Mouse (Mus musculus): ENCODE measurements around the gene Hist1h3d. TPM values are rescaled to one million over a fixed set of nuclear protein-coding genes. Genes with fewer than 3 reads are reported as not detected.

Hist1h3d gene
- total and polyA plus RNA-seq, 3 experiments, result 0.94 to 182 (median 13.5) TPM

DNA sequence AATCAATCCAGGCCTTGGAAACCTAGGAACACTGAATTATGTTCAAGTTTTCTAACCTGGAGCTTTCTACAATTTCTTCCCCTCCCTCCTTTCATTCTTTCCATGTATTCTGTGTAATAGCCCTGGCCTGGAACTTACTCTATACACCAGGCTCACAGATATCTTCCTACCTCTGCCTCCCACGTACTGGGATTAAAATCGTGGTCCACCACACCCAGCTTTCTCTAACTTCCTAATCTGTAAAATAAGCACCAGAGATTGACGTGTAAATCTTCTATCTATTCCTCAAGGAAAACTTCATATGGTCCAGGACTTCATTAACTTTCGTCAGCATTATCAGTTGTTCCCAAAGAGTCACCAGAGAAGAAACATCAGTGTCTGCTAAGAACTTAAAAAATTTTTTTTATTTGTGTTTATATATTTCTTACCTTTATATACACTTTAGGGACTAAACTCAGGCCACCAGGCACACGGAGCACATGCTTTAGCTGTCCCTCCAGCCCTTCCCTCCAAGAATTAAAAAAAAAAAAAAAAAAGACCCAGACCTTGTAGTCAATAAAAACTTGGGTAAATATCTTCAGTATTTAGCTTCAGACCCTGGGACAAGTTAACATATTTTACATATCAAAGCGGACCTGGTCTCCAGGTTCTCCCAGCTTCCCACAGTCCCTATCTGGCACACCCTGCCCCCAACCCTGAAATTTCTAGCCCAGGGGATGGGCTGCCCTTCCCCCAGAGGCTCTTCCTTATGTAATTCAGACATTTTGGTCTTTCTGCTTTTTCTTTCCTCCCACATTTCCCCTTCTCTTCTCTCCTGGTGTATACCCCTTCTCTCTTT lies 6.9 kb downstream of the Hist1h3d start:
- peak overlapping the region; percentile 35 to 65 (median 39) for H3K4me3 ChIP-seq (replicated peaks in 1 of 3; ENCODE audit: low read depth in 2 of 3, low read length in 2 of 3, poor library complexity in 1 of 3)
- H3K9ac ChIP-seq (ENCODE audit: insufficient read depth, low read depth), result peak overlapping the region; percentile 43
- in situ Hi-C loops (cut with MboI; ENCODE audit: low pct_ligation_motif_present, low pct_unique_long_range_greater_than_20kb, low sequenced_read_pairs) (no loop called here), dilution Hi-C loops (cut with MboI; ENCODE audit: extremely low pct_ligation_motif_present, extremely low pct_unique_long_range_greater_than_20kb, low sequenced_read_pairs) (no loop called here)
- no peaks in the 10 kb centered on the region for H3K27me3 ChIP-seq (replicated peaks)
- no peaks in the 10 kb centered on the region for H3K36me3 ChIP-seq (replicated peaks in 1 of 2; ENCODE audit: control insufficient read depth in 1 of 2, insufficient read depth in 1 of 2, low read length in 1 of 2)
- peak overlapping the region; percentile 78 for H3K4me2 ChIP-seq (ENCODE audit: insufficient read depth, low read depth, poor library complexity, severe bottlenecking)
- peak overlapping the region; percentile 92 for H3K27ac ChIP-seq (ENCODE audit: insufficient read depth, low read depth)
- 0 out of 2 replicates have a peak, but pooled peaks have one; percentile 5 for TF ChIP-seq JUND (conservative IDR thresholded peaks at IDR 0.05; ENCODE audit: low read depth, low read length)
- TF ChIP-seq RCOR1 (conservative IDR thresholded peaks at IDR 0.05; ENCODE audit: low read depth, low read length), result peak; percentile 40; the same call in 1 of the 2 replicates
- peak; percentile 38; the same call in 1 of the 2 replicates for TF ChIP-seq MXI1 (IDR thresholded peaks at IDR 0.05; ENCODE audit: low read depth, low read length)
- peak; percentile 77 for TF ChIP-seq MYC (IDR thresholded peaks at IDR 0.05; ENCODE audit: low read depth, low read length)
- peak; percentile 21; the same call in 1 of the 2 replicates for TF ChIP-seq JUN (IDR thresholded peaks at IDR 0.05; ENCODE audit: insufficient read depth, low read depth, low read length)
- peak; percentile 34; the same call in 1 of the 2 replicates for TF ChIP-seq CHD1 (IDR thresholded peaks at IDR 0.05; ENCODE audit: low read depth, low read length)
- no peak for TF ChIP-seq MEF2A (IDR thresholded peaks at IDR 0.05; ENCODE audit: borderline replicate concordance, low read depth, low read length)
- TF ChIP-seq MAFK (IDR thresholded peaks at IDR 0.05; ENCODE audit: insufficient replicate concordance, low read length), result 0 out of 2 replicates have a peak, but pooled peaks have one; percentile 49
- peak; percentile 28; the same call in 1 of the 2 replicates for TF ChIP-seq HCFC1 (IDR thresholded peaks at IDR 0.05; ENCODE audit: low read depth, low read length)
- peak; percentile 18; the same call in 1 of the 2 replicates for TF ChIP-seq SIN3A (IDR thresholded peaks at IDR 0.05; ENCODE audit: low read length)
- TF ChIP-seq ELF1 (IDR thresholded peaks at IDR 0.05; ENCODE audit: low read depth, low read length), result peak; percentile 15; the same call in 1 of the 2 replicates
- TF ChIP-seq NRF1 (IDR thresholded peaks at IDR 0.05; ENCODE audit: low read depth, low read length), result no peak
- TF ChIP-seq CHD2 (IDR thresholded peaks at IDR 0.05; ENCODE audit: low read length), result peak; percentile 79
- no peak for TF ChIP-seq EP300 (IDR thresholded peaks at IDR 0.05; ENCODE audit: low read length)
- TF ChIP-seq ZNF384 (IDR thresholded peaks at IDR 0.05; ENCODE audit: low read depth, low read length), result peak; percentile 84
- TF ChIP-seq TBP (conservative IDR thresholded peaks at IDR 0.05; ENCODE audit: low read depth, low read length), result no peak
- 0 out of 2 replicates have a peak, but pooled peaks have one; percentile 4 for TF ChIP-seq BHLHE40 (IDR thresholded peaks at IDR 0.05; ENCODE audit: low read depth, low read length)
- peak; percentile 92 for TF ChIP-seq POLR2AphosphoS2 (IDR thresholded peaks at IDR 0.05; ENCODE audit: low read depth, low read length)
- peaks cover 3 to 38% of the 10 kb centered on the region in 2 experiments for H3K4me1 ChIP-seq (ENCODE audit: control insufficient read depth in 1 of 2, insufficient read depth in 2 of 2)
- peak; percentile 59 for DNase-seq (ENCODE audit: extremely low read depth)
- no peaks in the 10 kb centered on the region for H3K79me2 ChIP-seq (replicated peaks; ENCODE audit: control insufficient read depth, extremely low read depth, insufficient read depth, poor library complexity, severe bottlenecking)
- H3K9me3 ChIP-seq (replicated peaks; ENCODE audit: low read length), result no peaks in the 10 kb centered on the region

Data from CH12.LX (cell line).